Mouse (Mus musculus) midbrain, embryonic 10.5 days (tissue): Measurements from ENCODE around the gene Tti1. TPM values are rescaled to one million over a fixed set of nuclear protein-coding genes. Genes with fewer than 3 reads are reported as not detected.

Experiments used
- DNase-seq: peaks from one replicate; pipeline ENCODE4 v3.0.0-alpha.2; 2017; ENCODE audit warnings: low spot score
- H3K27ac ChIP-seq: fragments of 300-500 bp; sonication (generic); replicated peaks from 2 replicates; pipeline ENCODE4 v1.5.1; 2016; ENCODE audit warnings: mild to moderate bottlenecking
- H3K27me3 ChIP-seq: fragments of 300-500 bp; sonication (generic); 2 replicates; pipeline ENCODE4 v1.6.1; 2016; ENCODE audit warnings: low read depth, mild to moderate bottlenecking; ENCODE audit not compliant: poor library complexity, severe bottlenecking
- H3K36me3 ChIP-seq: fragments of 300-500 bp; sonication (generic); 2 replicates; pipeline ENCODE4 v1.6.1; 2016; ENCODE audit warnings: mild to moderate bottlenecking, moderate library complexity
- H3K4me1 ChIP-seq: fragments of 300-500 bp; sonication (generic); 2 replicates; pipeline ENCODE4 v1.6.1; 2016
- H3K4me3 ChIP-seq: fragments of 300-500 bp; sonication (generic); 2 replicates; pipeline ENCODE4 v1.5.1; 2016; ENCODE audit warnings: mild to moderate bottlenecking, moderate library complexity
- H3K9me3 ChIP-seq: fragments of 300-500 bp; sonication (generic); replicated peaks from 2 replicates; pipeline ENCODE4 v1.6.1; 2016; ENCODE audit warnings: mild to moderate bottlenecking
- WGBS: fragments of 180-500 bp; shearing (Covaris S2); methylation state at CpG from one replicate; pipeline ENCODE4 v1.1.7; 2016; 5-methylcytosine and 5-hydroxymethylcytosine counted together
- polyA plus RNA-seq: library from polyadenylated mRNA; unstranded; fragments of >200 nt; fragmentation: Nextera tagmentation; extraction: Ambion mirVana; gene quantifications from 2 replicates; pipeline ENCODE4 v1.2.1, GENCODE M21; 2016

Tti1 gene
- polyA plus RNA-seq, 1 experiment from 2014 or later, result 41.6 TPM

DNA sequence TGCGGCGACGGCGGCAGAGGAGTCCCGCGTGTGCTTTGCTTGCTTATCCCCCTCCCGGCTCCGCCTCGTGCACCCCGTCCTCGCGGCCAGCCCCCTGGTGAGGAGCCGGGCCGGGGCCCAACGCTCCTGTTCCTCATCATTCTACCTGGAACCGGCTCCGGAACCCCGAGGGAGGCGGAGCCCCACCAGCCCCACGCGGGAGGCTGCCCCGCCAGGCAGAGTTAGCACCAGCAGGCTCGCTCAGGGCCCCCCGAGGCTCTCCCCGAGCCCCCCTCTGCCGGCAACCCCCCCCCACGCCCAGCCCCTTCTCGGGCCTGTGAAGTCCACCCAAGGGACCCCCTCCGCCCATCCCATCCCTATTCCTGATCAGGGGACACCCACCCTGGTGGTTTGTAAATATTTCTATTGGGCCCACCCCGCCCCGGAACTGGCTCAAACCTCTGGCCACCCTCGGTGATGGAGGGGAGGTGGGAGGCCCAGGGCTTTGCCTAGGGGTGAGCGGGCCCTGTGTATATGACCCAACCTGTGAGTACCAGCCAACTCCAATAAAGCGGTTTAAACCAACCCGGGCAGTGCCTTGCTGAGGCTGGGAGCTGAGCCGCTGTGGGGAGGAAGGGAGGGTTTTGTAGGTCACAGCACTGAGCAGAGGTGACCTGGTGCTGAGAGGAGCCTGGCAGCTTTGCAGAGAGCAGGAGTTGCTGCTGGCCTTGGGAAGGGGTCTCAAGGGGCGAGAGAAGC lies 83.9 kb downstream of the Tti1 start:
- peak overlapping the region; percentile 89 for H3K27ac ChIP-seq
- H3K27me3 ChIP-seq, result peaks cover 50% of the 10 kb centered on the region
- 12% methylated on average over 37 of the region's 37 CpGs for WGBS
- H3K4me1 ChIP-seq, result peaks cover 36% of the 10 kb centered on the region
- DNase-seq, result no peak
- H3K9me3 ChIP-seq, result no peaks in the 10 kb centered on the region
- no peaks in the 10 kb centered on the region for H3K36me3 ChIP-seq
- H3K4me3 ChIP-seq, result peak overlapping the region; percentile 71

- WGBS, result 1% methylated on average over 47 of the region's 47 CpGs
- H3K4me1 ChIP-seq, result peaks cover 36% of the 10 kb centered on the region
- peak overlapping the region; percentile 71 for H3K4me3 ChIP-seq
- no peaks in the 10 kb centered on the region for H3K9me3 ChIP-seq
- H3K27me3 ChIP-seq, result peaks cover 57% of the 10 kb centered on the region
- H3K36me3 ChIP-seq, result no peaks in the 10 kb centered on the region
- H3K27ac ChIP-seq, result peak overlapping the region; percentile 89
- DNase-seq, result peak; percentile 89
Observed at GRCm38 (mm10) chr2:157943514-157944155, 84.6 kb downstream of the Tti1 start.

DNA sequence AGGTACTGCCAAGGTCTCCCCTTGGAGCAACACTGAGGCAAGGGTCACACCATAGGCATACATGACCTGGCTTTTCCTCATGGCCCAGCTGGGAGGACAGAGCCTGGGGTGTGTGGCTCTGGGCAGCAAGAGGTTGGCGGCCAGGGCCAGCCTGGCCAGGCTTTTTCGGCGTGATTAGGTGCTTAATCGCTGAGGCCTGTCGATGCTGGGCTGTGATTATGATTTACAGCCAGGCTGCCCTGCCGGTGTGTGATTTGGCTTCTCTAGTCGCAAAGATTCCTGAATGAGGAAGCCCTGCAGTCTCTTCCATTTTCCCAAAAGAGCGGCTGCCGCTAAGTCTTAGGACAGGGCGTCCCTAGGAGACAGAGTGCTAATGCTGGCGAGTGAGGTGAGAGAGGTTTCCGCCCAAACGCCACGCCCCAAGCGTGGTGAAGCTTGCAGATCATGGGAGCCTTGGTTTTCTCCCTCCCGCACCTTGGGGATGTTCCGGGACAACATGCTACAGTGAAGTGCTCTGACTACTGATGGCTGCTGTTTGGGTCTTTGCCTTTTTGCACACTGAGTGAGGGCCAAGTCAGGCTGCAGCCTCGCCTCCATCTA lies 87.5 kb downstream of the Tti1 start:
- H3K9me3 ChIP-seq, result no peaks in the 10 kb centered on the region
- H3K27me3 ChIP-seq, result peaks cover 66% of the 10 kb centered on the region
- peak; percentile 26 for DNase-seq
- no peaks in the 10 kb centered on the region for H3K36me3 ChIP-seq
- WGBS, result 8% methylated on average over 18 of the region's 18 CpGs
- H3K27ac ChIP-seq, result peak overlapping the region; percentile 39; the same call in 1 of the 2 replicates
- peak overlapping the region; percentile 38 for H3K4me3 ChIP-seq
- H3K4me1 ChIP-seq, result peaks cover 36% of the 10 kb centered on the region

GRCm38 (mm10) chr2:157936676-157937075 lies 91.6 kb downstream of the Tti1 start:
- Histone ChIP-seq H3K4me3 (no peak overlapping the region), H3K27me3 (peaks cover 42% of the 10 kb centered on the region), H3K36me3 (no peaks in the 10 kb centered on the region), H3K27ac (no peak overlapping the region), H3K4me1 (peaks cover 32% of the 10 kb centered on the region), H3K9me3 (no peaks in the 10 kb centered on the region)
- DNase-seq, result no peak
- WGBS, result 82% methylated on average over 4 of the region's 4 CpGs

DNA sequence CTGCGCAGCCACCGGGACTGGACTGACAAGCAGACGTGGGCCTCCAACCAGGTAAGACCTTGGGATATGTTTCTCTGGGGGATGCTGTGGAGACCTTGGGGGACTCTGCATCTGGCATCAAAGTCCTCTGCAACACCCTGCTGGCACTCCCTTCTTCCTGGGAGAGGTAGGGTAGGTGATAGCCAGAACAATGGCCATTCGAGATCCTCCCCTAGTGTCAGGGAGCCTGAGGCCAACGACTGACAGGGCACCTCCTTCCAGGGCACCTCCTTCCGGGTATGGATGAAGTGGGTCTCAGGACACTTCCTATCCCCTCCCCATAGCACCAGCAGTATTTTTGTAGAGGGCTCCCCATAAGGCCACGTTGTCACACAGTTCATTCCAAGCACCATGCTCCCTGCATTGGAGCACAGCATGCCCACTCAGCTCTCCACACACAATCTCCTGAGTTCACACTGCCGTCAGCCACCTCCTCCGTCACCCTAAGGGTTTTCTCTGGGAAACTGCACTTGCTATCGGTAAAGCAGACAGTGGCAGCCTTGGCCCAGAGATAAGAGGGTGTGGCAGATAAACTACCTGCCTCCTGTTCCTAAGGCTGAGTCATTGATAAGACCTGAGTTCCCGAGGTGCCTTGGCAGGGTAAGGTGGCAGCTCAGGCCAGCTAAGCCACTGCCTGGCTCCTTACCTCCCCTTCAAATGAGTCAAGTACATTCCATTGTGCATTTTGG lies 92.6 kb downstream of the Tti1 start:
- WGBS, result 85% methylated on average over 11 of the region's 11 CpGs
- H3K4me1 ChIP-seq, result peaks cover 21% of the 10 kb centered on the region
- H3K27me3 ChIP-seq, result peaks cover 32% of the 10 kb centered on the region
- DNase-seq, result no peak
- no peak overlapping the region for H3K27ac ChIP-seq
- H3K9me3 ChIP-seq, result no peaks in the 10 kb centered on the region
- H3K36me3 ChIP-seq, result no peaks in the 10 kb centered on the region
- no peak overlapping the region for H3K4me3 ChIP-seq

GRCm38 (mm10) chr2:157932655-157933054 lies 95.6 kb downstream of the Tti1 start:
- peaks cover 22% of the 10 kb centered on the region for H3K4me1 ChIP-seq

More at GRCm38 (mm10) chr2:157932655-157933054, 95.6 kb downstream of the Tti1 start:
- Histone ChIP-seq H3K27me3 (peaks cover 8% of the 10 kb centered on the region; the same call in 1 of the 2 replicates), H3K4me3 (no peak overlapping the region), H3K36me3 (no peaks in the 10 kb centered on the region), H3K9me3 (no peaks in the 10 kb centered on the region), H3K27ac (no peak overlapping the region)
- 84% methylated on average over 4 of the region's 4 CpGs for WGBS
- no peak for DNase-seq

Other genes with a start within 250 kb of the Tti1 start
- 0.53 and 1.4 TPM in 2 replicates for gene Vstm2l, start 113.8 kb downstream of the Tti1 start, polyA plus RNA-seq
- gene Rprd1b, start 64 bp upstream of the Tti1 start, polyA plus RNA-seq, result 56.6 and 60.8 TPM in 2 replicates
- gene Tgm2, start 118.0 kb upstream of the Tti1 start, polyA plus RNA-seq, result 9.0 and 10.0 TPM in 2 replicates
- gene D630003M21Rik, start 200.8 kb upstream of the Tti1 start, polyA plus RNA-seq, result 2.3 and 3.1 TPM in 2 replicates
- gene Bpi, start 229.7 kb upstream of the Tti1 start, polyA plus RNA-seq, result not detected in 2 replicates